Mouse (Mus musculus): ENCODE results near the gene Cnrip1. TPM values are rescaled to one million over a fixed set of nuclear protein-coding genes. Genes with fewer than 3 reads are reported as not detected.

Gene Cnrip1
- polyA plus RNA-seq, 1 experiment from 2014 or later, result 2.9 TPM

DNA sequence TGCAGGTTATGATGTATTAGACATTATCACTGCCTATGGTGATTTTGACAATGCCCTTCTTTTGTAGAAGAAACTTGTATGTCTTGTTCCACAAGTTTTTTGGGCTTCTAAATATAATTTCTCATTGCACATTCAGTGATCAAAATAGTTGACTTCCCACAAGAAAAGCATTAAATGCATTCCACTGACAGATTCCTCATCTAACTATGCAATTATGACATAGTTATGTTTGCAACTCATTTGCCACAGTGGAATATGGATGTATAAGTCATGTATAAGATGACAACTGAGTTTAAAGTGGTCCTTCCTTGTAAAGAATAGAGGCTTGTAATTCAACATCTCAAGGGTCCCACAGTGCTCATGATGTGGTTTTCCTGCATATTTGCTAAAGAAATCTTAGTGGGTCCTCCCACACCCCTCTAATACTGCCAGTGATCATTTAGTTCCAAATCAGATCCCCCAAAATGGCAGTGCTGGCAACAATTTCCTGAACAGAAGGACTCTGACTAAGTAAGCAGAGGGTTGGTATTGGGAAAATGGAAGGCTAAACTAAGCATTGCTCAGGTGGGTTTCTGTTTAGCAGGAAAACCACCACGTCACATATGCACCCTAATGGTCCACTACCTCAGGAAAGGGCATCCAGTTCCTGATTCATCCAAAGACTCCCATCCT is 61.2 kb downstream of the Cnrip1 start:
- H3K27ac ChIP-seq (replicated peaks), result no peak overlapping the region
- no peak overlapping the region for H3K4me2 ChIP-seq
- no peak for ATAC-seq (ENCODE audit: insufficient read depth)
- 38% methylated on average over 1 of the region's 1 CpGs for WGBS (ENCODE audit: insufficient replicate concordance)
- H3K4me3 ChIP-seq (replicated peaks), result no peak overlapping the region
- no peaks in the 10 kb centered on the region for H3K9me3 ChIP-seq (replicated peaks)
- H3K36me3 ChIP-seq (replicated peaks), result no peaks in the 10 kb centered on the region
- H3K9ac ChIP-seq, result no peak overlapping the region
- H3K4me1 ChIP-seq (replicated peaks), result no peaks in the 10 kb centered on the region
- H3K27me3 ChIP-seq, result no peaks in the 10 kb centered on the region

DNA sequence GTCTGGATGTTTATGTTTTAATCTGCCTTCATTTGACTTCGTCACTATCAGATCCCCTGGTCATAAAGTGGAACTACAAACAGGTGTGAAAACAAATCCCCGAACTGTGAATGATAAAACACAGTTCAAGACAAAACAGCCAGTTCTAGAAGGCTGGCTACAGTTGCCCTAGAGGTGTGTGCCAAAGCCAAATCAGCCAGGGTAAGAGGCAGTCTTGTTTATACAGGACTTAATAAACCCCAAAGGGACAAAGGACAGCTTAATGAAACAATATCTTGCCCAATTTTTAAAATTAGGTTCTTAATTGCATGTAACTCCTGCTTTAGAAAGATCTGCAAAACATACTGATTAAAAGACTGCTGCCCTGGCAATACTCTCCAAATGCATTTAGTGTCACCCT is 75.0 kb downstream of the Cnrip1 start:
- no peaks in the 10 kb centered on the region for H3K4me1 ChIP-seq (replicated peaks)
- no peak overlapping the region for H3K27ac ChIP-seq (replicated peaks)
- no peaks in the 10 kb centered on the region for H3K9me3 ChIP-seq (replicated peaks)
- no peak for ATAC-seq (ENCODE audit: insufficient read depth)
- WGBS (ENCODE audit: insufficient replicate concordance), result 52% methylated on average over 2 of the region's 2 CpGs
- H3K4me3 ChIP-seq (replicated peaks), result no peak overlapping the region
- no peaks in the 10 kb centered on the region for H3K27me3 ChIP-seq
- H3K9ac ChIP-seq, result no peak overlapping the region
- no peak overlapping the region for H3K4me2 ChIP-seq
- H3K36me3 ChIP-seq (replicated peaks), result no peaks in the 10 kb centered on the region

Other genes starting within 250 kb of the Cnrip1 start
- gene Fbxo48, start 100.2 kb upstream of the Cnrip1 start, polyA plus RNA-seq (2015; fragmentation: Nextera tagmentation; extraction: Ambion mirVana), result 1.5 and 1.7 TPM in 2 replicates
- gene Plek, start 795 bp downstream of the Cnrip1 start, polyA plus RNA-seq (2015; fragmentation: Nextera tagmentation; extraction: Ambion mirVana), result 16.3 and 18.0 TPM in 2 replicates
- gene Ppp3r1, start 107.7 kb downstream of the Cnrip1 start, polyA plus RNA-seq (2015; fragmentation: Nextera tagmentation; extraction: Ambion mirVana), result 27.1 and 31.0 TPM in 2 replicates
- 9.8 and 10.6 TPM in 2 replicates for gene Wdr92, start 130.5 kb downstream of the Cnrip1 start, polyA plus RNA-seq (2015; fragmentation: Nextera tagmentation; extraction: Ambion mirVana)
- gene Pno1, start 160.0 kb downstream of the Cnrip1 start, polyA plus RNA-seq (2015; fragmentation: Nextera tagmentation; extraction: Ambion mirVana), result 29.3 and 34.1 TPM in 2 replicates
- gene C1d, start 206.0 kb downstream of the Cnrip1 start, polyA plus RNA-seq (2015; fragmentation: Nextera tagmentation; extraction: Ambion mirVana), result 36.1 and 38.4 TPM in 2 replicates